ENCODE assay signal across 10 mouse cellular contexts in genomic region chr1:165114460-165115175, GRCm38 (mm10). TPM values are rescaled to one million over a fixed set of nuclear protein-coding genes. Genes with fewer than 3 reads are reported as not detected.
DNase-seq lines count a peak whose midpoint lies in the region; ATAC-seq lines count a peak whose summit lies in the region.
"Had no signal": no experiment of that assay in that cellular context is flagged by ENCODE, and none has a peak within 500 bp of the region (broad histone marks: within the 10 kb centered on the region; RNA-seq: fewer than 3 reads in every experiment).

No protein-coding gene starts in this region.

- H3K36me3 ChIP-seq in forebrain, embryonic 10.5 days (replicated peaks) = no peaks in the 10 kb centered on the region
- H3K36me3 ChIP-seq in forebrain, embryonic 12.5 days (replicated peaks) = no peaks in the 10 kb centered on the region
- no peaks in the 10 kb centered on the region for H3K36me3 ChIP-seq in intestine, embryonic 15.5 days
- H3K36me3 ChIP-seq: hindbrain, embryonic 15.5 days had no signal

- WGBS in forebrain, embryonic 10.5 days = 54% methylated on average over 17 of the region's 17 CpGs
- WGBS in forebrain, embryonic 12.5 days = 46% methylated on average over 17 of the region's 17 CpGs
- 27% methylated on average over 17 of the region's 17 CpGs for WGBS in intestine, embryonic 15.5 days

- H3K4me2 ChIP-seq in forebrain, embryonic 12.5 days = no peak overlapping the region; the same call in 1 of the 2 replicates
- peak overlapping the region; percentile 28; the same call in 1 of the 2 replicates for H3K4me2 ChIP-seq in intestine, embryonic 15.5 days (replicated peaks)
- H3K4me2 ChIP-seq: hindbrain, embryonic 15.5 days had no signal

- H3K27me3 ChIP-seq in forebrain, embryonic 10.5 days (ENCODE audit: poor library complexity, severe bottlenecking) = peaks cover 14% of the 10 kb centered on the region
- H3K27me3 ChIP-seq in forebrain, embryonic 12.5 days = 0 out of 2 replicates have a peak, but pooled peaks cover 4% of the 10 kb centered on the region
- no peaks in the 10 kb centered on the region for H3K27me3 ChIP-seq in intestine, embryonic 15.5 days (replicated peaks)
- H3K27me3 ChIP-seq: hindbrain, embryonic 15.5 days had no signal

- H3K9me3 ChIP-seq in forebrain, embryonic 10.5 days = no peaks in the 10 kb centered on the region
- H3K9me3 ChIP-seq in forebrain, embryonic 12.5 days = no peaks in the 10 kb centered on the region
- H3K9me3 ChIP-seq in intestine, embryonic 15.5 days = no peaks in the 10 kb centered on the region
- H3K9me3 ChIP-seq: hindbrain, embryonic 15.5 days had no signal

- peaks cover 35% of the 10 kb centered on the region for H3K4me1 ChIP-seq in forebrain, embryonic 10.5 days
- H3K4me1 ChIP-seq in forebrain, embryonic 12.5 days = peaks cover 17% of the 10 kb centered on the region
- no peaks in the 10 kb centered on the region; the same call in 1 of the 2 replicates for H3K4me1 ChIP-seq in intestine, embryonic 15.5 days (replicated peaks)

- no peak for ATAC-seq in forebrain, embryonic 12.5 days (ENCODE audit: low FRiP score)
- ATAC-seq in granulocyte monocyte progenitor cell, adult 5-6 weeks (replicated peaks; ENCODE audit: poor library complexity, severe bottlenecking) = peak; percentile 63
- peak; percentile 72 for ATAC-seq in intestine, embryonic 15.5 days

- DNase-seq in forebrain, embryonic 10.5 days (ENCODE audit: extremely low spot score, low spot score) = no peak
- peak; percentile 52 for DNase-seq in MN1 (ENCODE audit: low spot score)
- peak; percentile 38 for DNase-seq in mesoderm, embryonic 11.5 days (ENCODE audit: low read depth, low spot score)
- DNase-seq in cerebellum, postnatal 25 days = no peak
- DNase-seq in urinary bladder, postnatal 10 days (ENCODE audit: low spot score) = no peak

- peak overlapping the region; percentile 78; the same call in 1 of the 2 replicates for H3K27ac ChIP-seq in forebrain, embryonic 10.5 days
- H3K27ac ChIP-seq in forebrain, embryonic 12.5 days = no peak overlapping the region
- H3K27ac ChIP-seq in intestine, embryonic 15.5 days = no peak overlapping the region

- no peak overlapping the region for H3K9ac ChIP-seq in forebrain, embryonic 12.5 days
- H3K9ac ChIP-seq in intestine, embryonic 15.5 days = no peak overlapping the region
- H3K9ac ChIP-seq: hindbrain, embryonic 15.5 days had no signal

- H3K4me3 ChIP-seq in forebrain, embryonic 10.5 days = no peak overlapping the region
- no peak overlapping the region for H3K4me3 ChIP-seq in forebrain, embryonic 12.5 days (replicated peaks)
- no peak overlapping the region for H3K4me3 ChIP-seq in intestine, embryonic 15.5 days (replicated peaks)
- H3K4me3 ChIP-seq: hindbrain, embryonic 15.5 days had no signal

RNA-seq across cellular contexts. Expression of gene Tbx19, which starts 46.0 kb away (rescaled TPM):
- not detected in 2 replicates for polyA plus RNA-seq in forebrain, embryonic 10.5 days (2016; fragmentation: Nextera tagmentation; extraction: Ambion mirVana)
- not detected in 2 replicates for polyA plus RNA-seq in forebrain, embryonic 12.5 days (2016; fragmentation: Nextera tagmentation; extraction: Ambion mirVana)
- total RNA-seq in granulocyte monocyte progenitor cell, adult 5-6 weeks (2014; fragmentation: Nextera tagmentation) = not detected in 2 replicates
- total RNA-seq in granulocyte monocyte progenitor cell, adult 5-6 weeks (2017) = not detected in 2 replicates
- polyA plus RNA-seq in intestine, embryonic 15.5 days (2015; fragmentation: Nextera tagmentation; extraction: Ambion mirVana) = not detected in 2 replicates
- polyA plus RNA-seq: C2C12; hindbrain, embryonic 15.5 days had no signal

Comparison
In these comparisons a context has a peak if more than half of its experiments do, and no peak if none do; other contexts are left out.
1. DNase-seq: peak in MN1 (single experiment) and mesoderm, embryonic 11.5 days (single experiment); none in forebrain, embryonic 10.5 days (single experiment), cerebellum, postnatal 25 days (0 of 2) and urinary bladder, postnatal 10 days (single experiment).